Mouse (Mus musculus): ENCODE measurements at regions not wholly inside any gene's neighbourhood (a gene's known extent, or its start where the extent isn't known, plus 50 kb on each side); places are given as distances from the start of the nearest gene placed in this dataset.

- TF ChIP-seq GATA4 (IDR thresholded peaks at IDR 0.05; ENCODE audit: insufficient replicate concordance, low read length): no peak
These were observed 59.4 kb downstream of the 1700001O22Rik start for GRCm38 (mm10) chr2:30743976-30744620.

GRCm38 (mm10) chr2:30743265-30743846, 60.1 kb downstream of the 1700001O22Rik start:
- TF ChIP-seq GATA4 (IDR thresholded peaks at IDR 0.05; ENCODE audit: insufficient replicate concordance, low read length): no peak

GRCm38 (mm10) chr2:30741450-30741849, 62.0 kb downstream of the 1700001O22Rik start:
- no peak for TF ChIP-seq GATA4 (IDR thresholded peaks at IDR 0.05; ENCODE audit: insufficient replicate concordance, low read length)

- no peak for TF ChIP-seq GATA4 (IDR thresholded peaks at IDR 0.05; ENCODE audit: insufficient replicate concordance, low read length)
These were observed 65.7 kb downstream of the 1700001O22Rik start for GRCm38 (mm10) chr2:30737759-30738158.

GRCm38 (mm10) chr2:30736705-30737104, 66.8 kb downstream of the 1700001O22Rik start:
- TF ChIP-seq GATA4 (IDR thresholded peaks at IDR 0.05; ENCODE audit: insufficient replicate concordance, low read length): no peak

GRCm38 (mm10) chr2:30736236-30736635, 67.2 kb downstream of the 1700001O22Rik start:
- TF ChIP-seq GATA4 (IDR thresholded peaks at IDR 0.05; ENCODE audit: insufficient replicate concordance, low read length): no peak

- no peak for TF ChIP-seq GATA4 (IDR thresholded peaks at IDR 0.05; ENCODE audit: insufficient replicate concordance, low read length)
These were observed 69.6 kb downstream of the 1700001O22Rik start for GRCm38 (mm10) chr2:30733853-30734252.

- no peak for TF ChIP-seq GATA4 (IDR thresholded peaks at IDR 0.05; ENCODE audit: insufficient replicate concordance, low read length)
These were observed 71.6 kb downstream of the 1700001O22Rik start for GRCm38 (mm10) chr2:30731832-30732231.

- TF ChIP-seq GATA4 (IDR thresholded peaks at IDR 0.05; ENCODE audit: insufficient replicate concordance, low read length): no peak
These were observed 75.5 kb downstream of the 1700001O22Rik start for GRCm38 (mm10) chr2:30727948-30728347.

GRCm38 (mm10) chr2:30725601-30726489, 77.6 kb downstream of the 1700001O22Rik start:
- no peak for TF ChIP-seq GATA4 (IDR thresholded peaks at IDR 0.05; ENCODE audit: insufficient replicate concordance, low read length)

GRCm38 (mm10) chr2:30725186-30725585, 78.3 kb downstream of the 1700001O22Rik start:
- TF ChIP-seq GATA4 (IDR thresholded peaks at IDR 0.05; ENCODE audit: insufficient replicate concordance, low read length): peak; percentile 95

- no peak for TF ChIP-seq GATA4 (IDR thresholded peaks at IDR 0.05; ENCODE audit: insufficient replicate concordance, low read length)
These were observed 78.9 kb downstream of the 1700001O22Rik start for GRCm38 (mm10) chr2:30724521-30724920.

- TF ChIP-seq GATA4 (IDR thresholded peaks at IDR 0.05; ENCODE audit: insufficient replicate concordance, low read length): no peak
These were observed 80.3 kb downstream of the 1700001O22Rik start for GRCm38 (mm10) chr2:30723059-30723587.

- TF ChIP-seq GATA4 (IDR thresholded peaks at IDR 0.05; ENCODE audit: insufficient replicate concordance, low read length): no peak
These were observed 81.0 kb downstream of the 1700001O22Rik start for GRCm38 (mm10) chr2:30722263-30723050.

Data from liver, adult (tissue).